Comparison of ENCODE assay signal across 9 mouse cellular contexts in the genomic region with DNA sequence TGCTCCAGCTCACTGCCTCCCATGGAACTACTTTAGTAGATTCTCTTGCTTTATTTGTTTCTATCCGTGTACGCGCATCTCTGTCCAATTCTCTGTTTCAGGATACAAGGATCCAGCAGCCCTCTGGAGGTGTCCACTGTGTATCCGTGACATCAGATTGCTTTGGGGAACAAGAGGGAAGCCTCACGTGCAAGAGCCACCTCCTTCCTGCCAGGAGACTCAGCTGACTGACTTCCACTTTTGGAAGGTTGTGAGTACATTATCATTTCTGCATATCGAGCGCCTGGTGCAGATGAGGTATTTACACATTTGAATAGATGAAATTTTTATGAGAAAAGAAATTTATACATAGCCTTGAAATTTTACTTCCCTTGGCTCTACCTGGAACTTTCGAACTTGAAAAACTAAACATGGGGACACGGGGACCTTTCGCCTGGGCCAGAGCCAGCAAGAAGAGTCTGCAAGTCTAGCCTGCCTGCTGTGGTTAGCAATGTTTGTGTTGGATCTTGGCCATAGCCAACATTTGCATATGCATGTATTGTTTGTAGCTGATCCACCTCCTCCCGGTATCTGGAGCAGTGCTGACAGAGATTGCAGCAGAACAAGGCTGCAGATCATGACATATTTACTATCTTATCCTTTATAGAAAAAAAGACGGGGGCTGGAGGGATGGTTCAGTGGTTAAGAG.
DNase-seq lines count a peak whose midpoint lies in the region.
"Had no signal": no experiment of that assay in that cellular context is flagged by ENCODE, and none has a peak within 500 bp of the region (broad histone marks: within the 10 kb centered on the region; RNA-seq: fewer than 3 reads in every experiment).

No protein-coding gene starts in this region.

- intact Hi-C loops in left cerebral cortex, postnatal 4 days (cut with DNase I): no loop called here
- intact Hi-C loops in left cerebral cortex, postnatal 25 days (cut with DNase I): no loop called here
- intact Hi-C loops in heart, postnatal 25 days (cut with DNase I): no loop called here

- peak; percentile 38 for DNase-seq in left cerebral cortex, postnatal 4 days
- DNase-seq in left cerebral cortex, postnatal 25 days (ENCODE audit: low spot score in 2 of 2): no peak
- DNase-seq in 3T3-L1 (ENCODE audit: low read depth, low spot score) (peak; percentile 9), NIH3T3 (ENCODE audit: low read depth) (peak; percentile 13)
- DNase-seq in kidney, postnatal 25 days: peak; percentile 55 to 58
- DNase-seq in heart, postnatal 25 days (ENCODE audit: low spot score): no peak
- no peak for DNase-seq in heart, adult 8-10 months (ENCODE audit: low spot score)
- DNase-seq: heart, adult 18-20 months; heart, postnatal 10 days had no signal

Comparison
In these comparisons a context has a peak if more than half of its experiments do, and no peak if none do; other contexts are left out.
1. DNase-seq: peak in left cerebral cortex, postnatal 4 days (single experiment), 3T3-L1 (single experiment), NIH3T3 (single experiment) and kidney, postnatal 25 days (2 of 2); none in left cerebral cortex, postnatal 25 days (0 of 2), heart, postnatal 25 days (single experiment) and heart, adult 8-10 months (single experiment).